Mouse (Mus musculus) layer of hippocampus, adult 18-20 months (tissue): ENCODE data around the gene Gata1. TPM values are rescaled to one million over a fixed set of nuclear protein-coding genes. Genes with fewer than 3 reads are reported as not detected.

Experiments used
- total RNA-seq, 2 experiments: library from RNA; stranded (reverse); gene quantifications; 2 replicates each; pipeline ENCODE4 v1.2.3; 2021

The Gata1 gene
- total RNA-seq, 2 experiments from 2014 or later, result not detected

Other genes starting within 250 kb of the Gata1 start
- gene Praf2, start 249.6 kb downstream of the Gata1 start, total RNA-seq, result 100 to 1,000 TPM in 1 of 2 experiments, 10 to 100 TPM in 1; 97.3 to 100 TPM
- 10 to 100 TPM; 17.6 to 21.5 TPM for gene Ccdc120, start 227.2 kb downstream of the Gata1 start, total RNA-seq
- 10 to 100 TPM; 33.7 to 38.7 TPM for gene Tfe3, start 215.5 kb downstream of the Gata1 start, total RNA-seq
- 100 to 1,000 TPM in 1 of 2 experiments, 10 to 100 TPM in 1; 95.3 to 105 TPM for gene Gripap1, start 188.3 kb downstream of the Gata1 start, total RNA-seq
- gene Kcnd1, start 155.8 kb downstream of the Gata1 start, total RNA-seq, result 1 to 10 TPM; 7.0 to 8.9 TPM
- gene Otud5, start 136.7 kb downstream of the Gata1 start, total RNA-seq, result 10 to 100 TPM; 75.3 to 87.4 TPM
- gene Pim2, start 99.8 kb downstream of the Gata1 start, total RNA-seq, result 10 to 100 TPM; 49.3 to 58.8 TPM
- gene Slc35a2, start 94.0 kb downstream of the Gata1 start, total RNA-seq, result 10 to 100 TPM; 38.9 to 45.9 TPM
- gene Pqbp1, start 78.8 kb downstream of the Gata1 start, total RNA-seq, result 10 to 100 TPM; 93.4 to 96.7 TPM
- 10 to 100 TPM; 21.9 to 23.8 TPM for gene Timm17b, start 78.7 kb downstream of the Gata1 start, total RNA-seq
- not detected for gene Gm10491, start 70.2 kb downstream of the Gata1 start, total RNA-seq
- not detected for gene Gm10490, start 68.5 kb downstream of the Gata1 start, total RNA-seq
- gene Pcsk1n, start 58.2 kb downstream of the Gata1 start, total RNA-seq, result 100 to 1,000 TPM; 437 to 442 TPM
- gene Eras, start 49.5 kb downstream of the Gata1 start, total RNA-seq, result not detected
- 10 to 100 TPM; 41.6 to 43.5 TPM for gene Hdac6, start 30.2 kb downstream of the Gata1 start, total RNA-seq
- under 1 TPM in 1 of 2 experiments, not detected in 1; 0.84 TPM for gene Glod5, start 40.4 kb upstream of the Gata1 start, total RNA-seq
- 10 to 100 TPM; 20.3 to 24.9 TPM for gene Suv39h1, start 96.7 kb upstream of the Gata1 start, total RNA-seq
- gene Was, start 112.4 kb upstream of the Gata1 start, total RNA-seq, result 1 to 10 TPM; 1.4 to 1.6 TPM
- 100 to 1,000 TPM; 205 to 211 TPM for gene Wdr13, start 154.8 kb upstream of the Gata1 start, total RNA-seq
- gene Rbm3, start 167.8 kb upstream of the Gata1 start, total RNA-seq, result 100 to 1,000 TPM in 1 of 2 experiments, 10 to 100 TPM in 1; 77.0 to 135 TPM
- gene Tbc1d25, start 198.1 kb upstream of the Gata1 start, total RNA-seq, result 10 to 100 TPM; 13.2 to 13.4 TPM
- 10 to 100 TPM; 28.2 to 29.0 TPM for gene Ebp, start 215.4 kb upstream of the Gata1 start, total RNA-seq
- 100 to 1,000 TPM in 1 of 2 experiments, 10 to 100 TPM in 1; 95.4 to 105 TPM for gene Porcn, start 228.5 kb upstream of the Gata1 start, total RNA-seq